Mouse (Mus musculus): Measurements from ENCODE around the gene Pgbd5. TPM values are rescaled to one million over a fixed set of nuclear protein-coding genes. Genes with fewer than 3 reads are reported as not detected.
"Not testable (repeated sequence)": the region's sequence is repeated elsewhere in the genome, so short reads cannot be mapped to it uniquely, and the experiment has no call there.

Gene Pgbd5
- polyA plus RNA-seq, 1 experiment from 2014 or later = 8.0 TPM

DNA sequence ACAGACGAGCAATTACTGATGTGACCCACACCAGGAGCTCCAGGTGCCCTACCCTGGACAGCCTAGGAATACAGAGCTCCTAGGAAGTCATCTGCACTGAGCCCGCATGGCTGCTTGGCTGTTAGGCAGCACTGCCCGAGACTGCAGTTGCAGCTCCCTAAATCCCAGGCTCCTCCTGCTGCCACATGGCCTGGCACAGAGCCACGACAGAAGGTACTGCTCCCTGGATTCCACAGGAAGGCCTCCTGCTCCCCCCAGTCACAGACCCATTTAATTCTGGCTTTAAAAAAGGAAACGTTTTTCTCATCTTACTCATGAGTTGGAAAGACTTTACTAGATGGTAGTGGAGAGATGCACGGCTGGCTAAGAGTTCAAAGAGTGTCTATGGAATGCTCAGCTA lies 10.0 kb downstream of the Pgbd5 start:
- no peak for DNase-seq (ENCODE audit: low read depth, low spot score)
- no peaks in the 10 kb centered on the region for H3K27me3 ChIP-seq

GRCm38 (mm10) chr8:124428721-124429120 lies 10.7 kb downstream of the Pgbd5 start:
- in situ Hi-C loops (cut with MboI; ENCODE audit: low pct_unique_long_range_greater_than_20kb); H3K27me3 ChIP-seq; ATAC-seq; DNase-seq (ENCODE audit: low read depth, low spot score): not testable (repeated sequence)
- ChIA-PET CTCF (interaction anchor here (1.1 kb wide), 1 partner anchor 63 kb away, joined by 3 read pairs; no protein-coding TSS in a partner anchor), POLR2A (interaction anchor here (0.6 kb wide), 1 partner anchor 1465 kb away, joined by 3 read pairs; no protein-coding TSS in a partner anchor)

More for the DNA sequence above, 10.0 kb downstream of the Pgbd5 start:
- ATAC-seq = no peak
- in situ Hi-C loops (cut with MboI; ENCODE audit: low pct_unique_long_range_greater_than_20kb) = no loop called here
- TF ChIP-seq CTCF (IDR thresholded peaks at IDR 0.05) = no peak
- ChIA-PET CTCF (interaction anchor here (1.0 to 1.1 kb wide), 2 partner anchors 39 to 62 kb away, joined by 3 read pairs; no protein-coding TSS in a partner anchor), POLR2A (interaction anchor here (0.6 kb wide), 1 partner anchor 1464 kb away, joined by 3 read pairs; no protein-coding TSS in a partner anchor)

- in situ Hi-C loops (cut with MboI; ENCODE audit: low pct_unique_long_range_greater_than_20kb) = no loop called here
- no peak for DNase-seq (ENCODE audit: low read depth, low spot score)
- ATAC-seq = no peak
- no peaks in the 10 kb centered on the region for H3K27me3 ChIP-seq
- CTCF ChIA-PET = no interaction called here
- no peak for TF ChIP-seq CTCF (IDR thresholded peaks at IDR 0.05)
- POLR2A ChIA-PET = interaction anchor here (0.6 kb wide), 1 partner anchor 940 kb away, joined by 5 read pairs; no protein-coding TSS in a partner anchor
Observed at GRCm38 (mm10) chr8:124421413-124421812, 18.0 kb downstream of the Pgbd5 start.

- TF ChIP-seq CTCF (IDR thresholded peaks at IDR 0.05) = no peak
- ATAC-seq (no peak), DNase-seq (ENCODE audit: low read depth, low spot score) (no peak)
- in situ Hi-C loops (cut with MboI; ENCODE audit: low pct_unique_long_range_greater_than_20kb) = no loop called here
- CTCF ChIA-PET = no interaction called here
- POLR2A ChIA-PET = no interaction called here
- no peaks in the 10 kb centered on the region for H3K27me3 ChIP-seq
Observed at GRCm38 (mm10) chr8:124418927-124419326, 20.5 kb downstream of the Pgbd5 start.

- ChIA-PET POLR2A (no interaction called here), CTCF (no interaction called here)
- no peak for TF ChIP-seq CTCF (IDR thresholded peaks at IDR 0.05)
- DNase-seq (ENCODE audit: low read depth, low spot score) (no peak), ATAC-seq (no peak)
- in situ Hi-C loops (cut with MboI; ENCODE audit: low pct_unique_long_range_greater_than_20kb) = no loop called here
- no peaks in the 10 kb centered on the region for H3K27me3 ChIP-seq
Observed at GRCm38 (mm10) chr8:124418185-124418584, 21.3 kb downstream of the Pgbd5 start.

- POLR2A ChIA-PET = interaction anchor here (0.7 kb wide), 1 partner anchor 14 kb away, joined by 3 read pairs; no protein-coding TSS in a partner anchor
Observed at GRCm38 (mm10) chr8:124416646-124417045, 22.8 kb downstream of the Pgbd5 start.

GRCm38 (mm10) chr8:124415789-124416188 lies 23.7 kb downstream of the Pgbd5 start:
- ChIA-PET CTCF (interaction anchor here (1.0 kb wide), 1 partner anchor 11 kb away, joined by 3 read pairs; no protein-coding TSS in a partner anchor), POLR2A (no interaction called here)
- in situ Hi-C loops (cut with MboI; ENCODE audit: low pct_unique_long_range_greater_than_20kb) = no loop called here
- no peak for ATAC-seq
- no peak for TF ChIP-seq CTCF (IDR thresholded peaks at IDR 0.05)
- DNase-seq (ENCODE audit: low read depth, low spot score) = no peak
- H3K27me3 ChIP-seq = no peaks in the 10 kb centered on the region

More at GRCm38 (mm10) chr8:124416646-124417045, 22.8 kb downstream of the Pgbd5 start:
- ATAC-seq = no peak
- CTCF ChIA-PET = interaction anchor here (1.0 kb wide), 1 partner anchor 11 kb away, joined by 3 read pairs; no protein-coding TSS in a partner anchor
- DNase-seq (ENCODE audit: low read depth, low spot score) = no peak
- TF ChIP-seq CTCF (IDR thresholded peaks at IDR 0.05) = no peak
- no peaks in the 10 kb centered on the region for H3K27me3 ChIP-seq
- in situ Hi-C loops (cut with MboI; ENCODE audit: low pct_unique_long_range_greater_than_20kb) = no loop called here

DNA sequence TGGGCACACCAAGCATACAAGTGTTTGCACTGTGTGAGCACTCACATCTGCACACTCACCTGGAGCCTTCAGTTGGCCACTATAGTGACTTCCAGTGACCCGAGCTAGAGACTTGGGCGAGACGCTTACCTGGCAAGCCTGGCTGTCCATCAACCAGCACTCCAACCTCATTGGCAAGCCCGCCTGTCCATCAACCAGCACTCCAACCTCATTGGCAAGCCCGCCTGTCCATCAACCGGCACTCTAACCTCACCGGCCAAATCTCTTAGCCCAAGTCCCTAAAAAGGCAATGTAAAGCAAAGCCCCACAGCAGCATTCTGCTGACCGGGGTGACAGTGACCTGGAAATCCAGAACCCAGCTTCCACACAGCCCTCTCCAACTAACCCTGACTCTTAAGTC lies 24.5 kb downstream of the Pgbd5 start:
- CTCF ChIA-PET = no interaction called here

GRCm38 (mm10) chr8:124413244-124413965 lies 26.1 kb downstream of the Pgbd5 start:
- no peaks in the 10 kb centered on the region for H3K27me3 ChIP-seq
- DNase-seq (ENCODE audit: low read depth, low spot score) = no peak
- in situ Hi-C loops (cut with MboI; ENCODE audit: low pct_unique_long_range_greater_than_20kb) = no loop called here
- no peak for TF ChIP-seq CTCF (IDR thresholded peaks at IDR 0.05)
- ChIA-PET POLR2A (interaction anchor here (0.9 kb wide), 1 partner anchor 9 kb away, joined by 4 read pairs; no protein-coding TSS in a partner anchor), CTCF (interaction anchor here (1.0 to 1.4 kb wide), 2 partner anchors 9 kb away, joined by 4 to 5 read pairs; no protein-coding TSS in a partner anchor)
- ATAC-seq = no peak

More for the DNA sequence above, 24.5 kb downstream of the Pgbd5 start:
- POLR2A ChIA-PET = interaction anchor here (0.5 kb wide), 1 partner anchor 63 kb away, joined by 5 read pairs; no protein-coding TSS in a partner anchor
- H3K27me3 ChIP-seq = no peaks in the 10 kb centered on the region
- DNase-seq (ENCODE audit: low read depth, low spot score) = no peak
- no peak for TF ChIP-seq CTCF (IDR thresholded peaks at IDR 0.05)
- ATAC-seq = no peak
- in situ Hi-C loops (cut with MboI; ENCODE audit: low pct_unique_long_range_greater_than_20kb) = no loop called here

DNA sequence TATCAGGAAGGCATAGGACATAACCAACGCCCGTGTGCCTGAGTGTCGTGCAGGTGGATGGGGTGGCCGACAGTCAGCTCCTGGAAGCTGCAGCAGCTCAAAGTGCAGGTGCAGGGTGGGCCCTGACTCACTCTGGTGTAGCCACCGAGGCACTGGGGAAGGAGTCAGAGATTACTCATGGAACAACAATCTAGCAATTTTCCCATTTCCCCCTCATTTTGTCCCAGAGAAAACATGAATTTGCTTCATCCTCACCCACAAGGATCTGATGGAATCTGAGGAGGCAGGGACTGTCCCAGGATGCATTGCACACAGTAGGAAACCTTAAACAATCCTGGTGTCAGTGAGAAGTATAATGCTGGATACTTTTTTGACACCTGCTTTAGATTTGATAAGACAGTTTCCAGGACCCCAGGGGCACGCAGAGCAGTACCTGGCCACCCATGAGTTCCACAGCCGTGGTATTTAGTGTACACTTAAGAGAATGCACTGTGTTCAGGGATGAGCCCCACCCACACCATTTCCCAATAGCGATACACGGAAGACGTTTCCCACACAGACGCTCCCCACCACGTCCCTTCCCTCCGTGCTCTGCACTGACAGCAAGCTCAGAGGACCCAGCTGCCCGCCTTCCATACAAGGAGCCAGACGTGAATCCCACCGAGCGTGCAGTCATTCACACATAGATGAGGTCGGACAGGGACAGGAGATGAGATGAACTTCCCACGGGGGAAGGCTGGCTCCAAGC lies 26.8 kb downstream of the Pgbd5 start:
- no peak for TF ChIP-seq CTCF (IDR thresholded peaks at IDR 0.05)
- POLR2A ChIA-PET = interaction anchor here (0.9 kb wide), 1 partner anchor 9 kb away, joined by 4 read pairs; no protein-coding TSS in a partner anchor
- ATAC-seq (peak; percentile 14), DNase-seq (ENCODE audit: low read depth, low spot score) (no peak)
- in situ Hi-C loops (cut with MboI; ENCODE audit: low pct_unique_long_range_greater_than_20kb) = no loop called here
- CTCF ChIA-PET = interaction anchor here (1.0 to 1.4 kb wide), 2 partner anchors 9 to 10 kb away, joined by 4 to 5 read pairs; no protein-coding TSS in a partner anchor
- H3K27me3 ChIP-seq = no peaks in the 10 kb centered on the region

All from Patski (cell line).